Comparison of ENCODE assay signal across 11 mouse cellular contexts in the genomic region with DNA sequence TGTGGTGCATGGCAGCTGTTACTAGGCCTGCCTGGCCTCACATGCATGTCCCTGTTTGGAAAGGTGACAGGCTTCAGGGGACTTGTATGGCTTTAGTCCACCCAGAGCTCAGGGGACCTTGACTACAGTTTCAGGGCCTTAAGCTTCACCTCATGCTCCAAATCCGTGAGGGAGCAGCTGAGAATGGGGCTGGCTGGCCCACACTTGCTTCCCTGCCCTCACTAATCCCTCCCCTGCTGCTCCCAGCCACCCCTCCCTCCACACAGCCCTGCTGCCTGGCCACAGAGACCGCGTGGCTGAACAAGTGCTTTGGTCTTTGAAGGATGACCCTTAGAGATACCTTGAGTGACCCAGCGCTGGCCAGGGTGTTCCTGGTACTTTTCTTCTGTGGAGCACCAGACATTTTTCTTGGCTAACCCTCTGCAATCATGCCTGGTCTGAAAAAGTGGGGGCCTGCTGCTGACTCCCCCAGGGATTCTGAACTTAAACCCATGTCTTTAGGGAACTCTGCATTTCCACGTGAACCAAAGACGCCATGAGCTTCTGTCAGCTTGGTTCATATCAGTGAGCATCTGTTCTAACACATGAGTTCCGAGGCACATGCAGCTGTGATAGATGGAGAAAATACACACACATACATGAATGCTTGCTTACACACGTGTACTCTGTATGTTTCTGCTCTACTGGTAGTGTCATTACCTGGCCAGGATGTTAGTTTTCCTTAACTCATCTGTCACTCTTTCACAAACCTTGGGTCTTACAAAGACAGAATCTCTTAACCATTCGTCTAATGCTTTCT. TPM values are rescaled to one million over a fixed set of nuclear protein-coding genes. Genes with fewer than 3 reads are reported as not detected.
DNase-seq lines count a peak whose midpoint lies in the region; ATAC-seq and TF ChIP-seq lines count a peak whose summit lies in the region.
"Had no signal": no experiment of that assay in that cellular context is flagged by ENCODE, and none has a peak within 500 bp of the region (broad histone marks: within the 10 kb centered on the region; RNA-seq: fewer than 3 reads in every experiment).

No protein-coding gene starts in this region.

- 0 out of 2 replicates have a peak, but pooled peaks have one; percentile 17 for ATAC-seq in hindbrain, embryonic 11.5 days (ENCODE audit: low FRiP score)
- ATAC-seq in hindbrain, embryonic 16.5 days: no peak
- ATAC-seq in embryonic facial prominence, embryonic 12.5 days (ENCODE audit: insufficient number of reproducible peaks, insufficient read depth, low FRiP score, low TSS enrichment): no peak
- no peak for ATAC-seq in midbrain, postnatal 0 days (ENCODE audit: low FRiP score)

- no peak for TF ChIP-seq CTCF in midbrain, postnatal 0 days (IDR thresholded peaks at IDR 0.05)

- no peak overlapping the region for H3K4me3 ChIP-seq in hindbrain, embryonic 11.5 days (ENCODE audit: low read depth, low read length)
- no peak overlapping the region for H3K4me3 ChIP-seq in hindbrain, embryonic 16.5 days (ENCODE audit: low read length)
- no peak overlapping the region for H3K4me3 ChIP-seq in embryonic facial prominence, embryonic 12.5 days
- H3K4me3 ChIP-seq in midbrain, postnatal 0 days (ENCODE audit: low read depth, low read length): no peak overlapping the region

- WGBS in hindbrain, embryonic 11.5 days: 51% methylated on average over 9 of the region's 9 CpGs
- 37% methylated on average over 9 of the region's 9 CpGs for WGBS in hindbrain, embryonic 16.5 days
- 37% methylated on average over 9 of the region's 9 CpGs for WGBS in embryonic facial prominence, embryonic 12.5 days
- 43% methylated on average over 9 of the region's 9 CpGs for WGBS in midbrain, postnatal 0 days

- no peaks in the 10 kb centered on the region for H3K9me3 ChIP-seq in hindbrain, embryonic 11.5 days (ENCODE audit: control insufficient read depth, low read length)
- H3K9me3 ChIP-seq in hindbrain, embryonic 16.5 days (ENCODE audit: control insufficient read depth, low read length): no peaks in the 10 kb centered on the region
- H3K9me3 ChIP-seq in embryonic facial prominence, embryonic 12.5 days: no peaks in the 10 kb centered on the region
- H3K9me3 ChIP-seq in midbrain, postnatal 0 days (ENCODE audit: low read length): no peaks in the 10 kb centered on the region

- no peak overlapping the region for H3K9ac ChIP-seq in hindbrain, embryonic 11.5 days (ENCODE audit: low read depth, low read length)
- no peak overlapping the region for H3K9ac ChIP-seq in hindbrain, embryonic 16.5 days (ENCODE audit: low read depth, low read length)
- H3K9ac ChIP-seq in embryonic facial prominence, embryonic 12.5 days: no peak overlapping the region
- no peak overlapping the region for H3K9ac ChIP-seq in midbrain, postnatal 0 days (replicated peaks; ENCODE audit: low read length, poor library complexity, severe bottlenecking)

- no peak for DNase-seq in hindbrain, embryonic 11.5 days (ENCODE audit: low spot score)
- peak; percentile 32 for DNase-seq in embryo, embryonic 9.5 days (ENCODE audit: extremely low spot score)
- peak; percentile 11 for DNase-seq in midbrain, postnatal 0 days (ENCODE audit: low spot score)
- DNase-seq in layer of hippocampus, adult 18-20 months (ENCODE audit: low spot score in 2 of 2): no peak
- no peak for DNase-seq in ovary, postnatal 36 days (ENCODE audit: low spot score)
- DNase-seq: layer of hippocampus, adult 9-11 months; lung, postnatal 10 days; thymus, postnatal 25 days had no signal

- H3K4me1 ChIP-seq in hindbrain, embryonic 11.5 days (replicated peaks; ENCODE audit: control insufficient read depth, insufficient read depth, low read length): 0 out of 2 replicates have a peak, but pooled peaks cover 2% of the 10 kb centered on the region
- peaks cover 7% of the 10 kb centered on the region for H3K4me1 ChIP-seq in hindbrain, embryonic 16.5 days (ENCODE audit: control insufficient read depth, insufficient read depth, low read depth, low read length)
- H3K4me1 ChIP-seq in embryonic facial prominence, embryonic 12.5 days: peaks cover 21% of the 10 kb centered on the region
- no peaks in the 10 kb centered on the region for H3K4me1 ChIP-seq in midbrain, postnatal 0 days (ENCODE audit: insufficient read depth, low read length)

- no peak overlapping the region for H3K27ac ChIP-seq in hindbrain, embryonic 11.5 days (ENCODE audit: low read depth, low read length)
- H3K27ac ChIP-seq in hindbrain, embryonic 16.5 days (ENCODE audit: low read depth, low read length): no peak overlapping the region; the same call in 1 of the 2 replicates
- H3K27ac ChIP-seq in embryonic facial prominence, embryonic 12.5 days: peak overlapping the region; percentile 75
- no peak overlapping the region for H3K27ac ChIP-seq in midbrain, postnatal 0 days (ENCODE audit: low read depth, low read length)

- H3K27me3 ChIP-seq in hindbrain, embryonic 11.5 days (ENCODE audit: control insufficient read depth, insufficient read depth, low read length): no peaks in the 10 kb centered on the region
- no peaks in the 10 kb centered on the region for H3K27me3 ChIP-seq in hindbrain, embryonic 16.5 days (replicated peaks; ENCODE audit: control insufficient read depth, insufficient read depth, low read length)
- no peaks in the 10 kb centered on the region for H3K27me3 ChIP-seq in embryonic facial prominence, embryonic 12.5 days
- H3K27me3 ChIP-seq in midbrain, postnatal 0 days (ENCODE audit: insufficient read depth, low read length): no peaks in the 10 kb centered on the region

- H3K36me3 ChIP-seq in hindbrain, embryonic 11.5 days (ENCODE audit: control insufficient read depth, insufficient read depth, low read length): no peaks in the 10 kb centered on the region
- no peaks in the 10 kb centered on the region for H3K36me3 ChIP-seq in hindbrain, embryonic 16.5 days (ENCODE audit: control insufficient read depth, insufficient read depth, low read length)
- H3K36me3 ChIP-seq in embryonic facial prominence, embryonic 12.5 days: no peaks in the 10 kb centered on the region
- no peaks in the 10 kb centered on the region for H3K36me3 ChIP-seq in midbrain, postnatal 0 days (ENCODE audit: insufficient read depth, low read length)

- H3K4me2 ChIP-seq in hindbrain, embryonic 11.5 days (replicated peaks; ENCODE audit: low read depth, low read length): no peak overlapping the region
- no peak overlapping the region for H3K4me2 ChIP-seq in hindbrain, embryonic 16.5 days (ENCODE audit: low read length)
- H3K4me2 ChIP-seq in embryonic facial prominence, embryonic 12.5 days (replicated peaks): peak overlapping the region; percentile 30; the same call in 1 of the 2 replicates
- no peak overlapping the region for H3K4me2 ChIP-seq in midbrain, postnatal 0 days (ENCODE audit: low read depth, low read length, poor library complexity, severe bottlenecking)

RNA-seq across cellular contexts. Expression of gene Tgfb3, which starts 42.3 kb away (rescaled TPM):
- polyA plus RNA-seq in hindbrain, embryonic 11.5 days (2014; fragmentation: Nextera tagmentation; extraction: Ambion mirVana): 5.7 and 6.0 TPM in 2 replicates
- 5.1 and 7.6 TPM in 2 replicates for polyA plus RNA-seq in hindbrain, embryonic 16.5 days (2015; fragmentation: Nextera tagmentation; extraction: Ambion mirVana)
- 42.9 and 43.9 TPM in 2 replicates for polyA plus RNA-seq in embryonic facial prominence, embryonic 12.5 days (2016; fragmentation: Nextera tagmentation; extraction: Ambion mirVana)
- total RNA-seq in midbrain, postnatal 0 days (2014; rRNA removed): 3.3 and 3.6 TPM in 2 replicates
- polyA plus RNA-seq in midbrain, postnatal 0 days (2015; fragmentation: Nextera tagmentation; extraction: Ambion mirVana): 3.7 and 4.4 TPM in 2 replicates
- 10 to 100 TPM; 18.8 to 19.4 TPM for total RNA-seq in layer of hippocampus, adult 18-20 months (2021)

RNA-seq across cellular contexts. Expression of gene Ift43, which starts 45.8 kb away (rescaled TPM):
- polyA plus RNA-seq in hindbrain, embryonic 11.5 days (2014; fragmentation: Nextera tagmentation; extraction: Ambion mirVana): 93.8 and 102 TPM in 2 replicates
- polyA plus RNA-seq in hindbrain, embryonic 16.5 days (2015; fragmentation: Nextera tagmentation; extraction: Ambion mirVana): 43.0 and 43.3 TPM in 2 replicates
- 82.2 and 84.7 TPM in 2 replicates for polyA plus RNA-seq in embryonic facial prominence, embryonic 12.5 days (2016; fragmentation: Nextera tagmentation; extraction: Ambion mirVana)
- 11.9 and 13.7 TPM in 2 replicates for total RNA-seq in midbrain, postnatal 0 days (2014; rRNA removed)
- 29.7 and 30.0 TPM in 2 replicates for polyA plus RNA-seq in midbrain, postnatal 0 days (2015; fragmentation: Nextera tagmentation; extraction: Ambion mirVana)
- 10 to 100 TPM; 13.9 to 15.0 TPM for total RNA-seq in layer of hippocampus, adult 18-20 months (2021)
- total RNA-seq: hematopoietic stem cell, adult 5-6 weeks had no signal

Comparison
In these comparisons a context has a peak if more than half of its experiments do, and no peak if none do; other contexts are left out.
1. DNase-seq: peak in embryo, embryonic 9.5 days (single experiment) and midbrain, postnatal 0 days (single experiment); none in hindbrain, embryonic 11.5 days (single experiment), layer of hippocampus, adult 18-20 months (0 of 2) and ovary, postnatal 36 days (single experiment).